Mouse (Mus musculus) small intestine, adult 2 months (tissue): Measurements from ENCODE around the gene Plxdc1. TPM values are rescaled to one million over a fixed set of nuclear protein-coding genes. Genes with fewer than 3 reads are reported as not detected.

ENCODE experiments used
- H3K27ac ChIP-seq: fragments of 200-500 bp; 2 replicates; pipeline ENCODE4 v1.5.1; 2012; ENCODE audit warnings: low read depth, low read length, control low read depth, inconsistent platforms; ENCODE audit not compliant: insufficient read depth
- H3K27me3 ChIP-seq: fragments of 200-500 bp; 2 replicates; pipeline ENCODE4 v1.6.1; 2012; ENCODE audit warnings: mild to moderate bottlenecking, moderate library complexity, low read length, inconsistent platforms; ENCODE audit not compliant: control insufficient read depth, insufficient read depth
- H3K36me3 ChIP-seq: fragments of 200-500 bp; 2 replicates; pipeline ENCODE4 v1.6.1; 2012; ENCODE audit warnings: mild to moderate bottlenecking, low read length, control low read depth, inconsistent platforms; ENCODE audit not compliant: control insufficient read depth, insufficient read depth
- H3K4me1 ChIP-seq: fragments of 200-500 bp; 2 replicates; pipeline ENCODE4 v1.6.1; 2012; ENCODE audit warnings: low read length, inconsistent platforms, mixed read lengths; ENCODE audit not compliant: control insufficient read depth, insufficient read depth, insufficient read length
- H3K4me3 ChIP-seq: fragments of 200-500 bp; 2 replicates; pipeline ENCODE4 v1.5.1; 2012; ENCODE audit warnings: low read depth, mild to moderate bottlenecking, control low read depth, inconsistent platforms, low read length, moderate library complexity
- CTCF ChIP-seq: fragments of 200-500 bp; IDR thresholded peaks from 2 replicates; pipeline ENCODE4 v1.5.1; 2012; ENCODE audit warnings: low read depth, mild to moderate bottlenecking, control low read depth, inconsistent platforms, low read length, moderate library complexity, mixed read lengths; ENCODE audit not compliant: insufficient replicate concordance, insufficient read length; ENCODE audit errors: extremely low read depth
- POLR2A ChIP-seq: fragments of 200-500 bp; IDR thresholded peaks from 2 replicates; pipeline ENCODE4 v1.6.1; 2012; ENCODE audit warnings: low read depth, mild to moderate bottlenecking, control low read depth, inconsistent platforms, low read length, moderate library complexity
- WGBS: fragments of 180-500 bp; shearing (Covaris S2); methylation state at CpG from one replicate; pipeline ENCODE4 v1.1.7; 2018; 5-methylcytosine and 5-hydroxymethylcytosine counted together
- polyA plus RNA-seq: library from polyadenylated mRNA; depleted of rRNA; stranded (reverse); fragments of >200 nt; gene quantifications from 2 replicates; pipeline ENCODE4 v1.2.3, GENCODE M21; 2012

Gene Plxdc1
- polyA plus RNA-seq, 1 experiment: 1.6 TPM

- Histone ChIP-seq H3K4me1 (no peaks in the 10 kb centered on the region), H3K36me3 (no peaks in the 10 kb centered on the region), H3K27me3 (no peaks in the 10 kb centered on the region; the same call in 1 of the 2 replicates), H3K27ac (no peak overlapping the region), H3K4me3 (no peak overlapping the region)
- TF ChIP-seq CTCF: no peak
- TF ChIP-seq POLR2A: no peak
- WGBS: 76% methylated on average over 13 of the region's 13 CpGs
These were observed 81.4 kb downstream of the Plxdc1 start for GRCm38 (mm10) chr11:97904801-97905200.

- H3K4me3 ChIP-seq: no peak overlapping the region
- H3K27ac ChIP-seq: no peak overlapping the region
- TF ChIP-seq POLR2A (no peak), CTCF (no peak)
- WGBS: 55% methylated on average over 6 of the region's 6 CpGs
- no peaks in the 10 kb centered on the region for H3K36me3 ChIP-seq
- no peaks in the 10 kb centered on the region for H3K4me1 ChIP-seq
- no peaks in the 10 kb centered on the region for H3K27me3 ChIP-seq
These were observed 84.4 kb downstream of the Plxdc1 start for GRCm38 (mm10) chr11:97901806-97902205.

- no peaks in the 10 kb centered on the region for H3K36me3 ChIP-seq
- H3K4me1 ChIP-seq: no peaks in the 10 kb centered on the region
- no peaks in the 10 kb centered on the region for H3K27me3 ChIP-seq
- H3K27ac ChIP-seq: no peak overlapping the region
- TF ChIP-seq CTCF (no peak), POLR2A (no peak)
- WGBS: 1% methylated on average over 2 of the region's 2 CpGs
- H3K4me3 ChIP-seq: no peak overlapping the region
These were observed 86.4 kb downstream of the Plxdc1 start for GRCm38 (mm10) chr11:97899822-97900221.

GRCm38 (mm10) chr11:97897568-97898185, 88.6 kb downstream of the Plxdc1 start:
- H3K27me3 ChIP-seq: no peaks in the 10 kb centered on the region
- H3K36me3 ChIP-seq: no peaks in the 10 kb centered on the region
- H3K27ac ChIP-seq: no peak overlapping the region
- TF ChIP-seq POLR2A (no peak), CTCF (no peak)
- WGBS: 53% methylated on average over 3 of the region's 3 CpGs
- H3K4me3 ChIP-seq: no peak overlapping the region
- no peaks in the 10 kb centered on the region for H3K4me1 ChIP-seq

- Histone ChIP-seq H3K36me3 (no peaks in the 10 kb centered on the region), H3K4me1 (no peaks in the 10 kb centered on the region), H3K4me3 (no peak overlapping the region), H3K27me3 (no peaks in the 10 kb centered on the region), H3K27ac (no peak overlapping the region)
- 54% methylated on average over 4 of the region's 4 CpGs for WGBS
- TF ChIP-seq CTCF (no peak), POLR2A (no peak)
These were observed 89.6 kb downstream of the Plxdc1 start for GRCm38 (mm10) chr11:97896655-97897054.

- WGBS: 79% methylated on average over 5 of the region's 5 CpGs
- H3K36me3 ChIP-seq: no peaks in the 10 kb centered on the region
- TF ChIP-seq POLR2A (no peak), CTCF (no peak)
These were observed 94.4 kb downstream of the Plxdc1 start for GRCm38 (mm10) chr11:97891821-97892220.

GRCm38 (mm10) chr11:97885296-97885915, 100.8 kb downstream of the Plxdc1 start:
- TF ChIP-seq CTCF: no peak
- TF ChIP-seq POLR2A: no peak
- peaks cover 3% of the 10 kb centered on the region; the same call in 1 of the 2 replicates for H3K4me1 ChIP-seq
- H3K4me3 ChIP-seq: no peak overlapping the region
- H3K36me3 ChIP-seq: no peaks in the 10 kb centered on the region
- WGBS: 91% methylated on average over 2 of the region's 2 CpGs
- no peaks in the 10 kb centered on the region for H3K27me3 ChIP-seq
- H3K27ac ChIP-seq: no peak overlapping the region

More at GRCm38 (mm10) chr11:97891821-97892220, 94.4 kb downstream of the Plxdc1 start:
- Histone ChIP-seq H3K27ac (no peak overlapping the region), H3K27me3 (no peaks in the 10 kb centered on the region), H3K4me3 (no peak overlapping the region), H3K4me1 (no peaks in the 10 kb centered on the region)
